Mouse (Mus musculus) embryonic fibroblast, embryonic 13.5 days (primary cell): ENCODE results near the gene Dnajb11.

Experiments used
- CTCF ChIP-seq: IDR thresholded peaks from 2 replicates; pipeline ENCODE4 v1.5.1; 2011; ENCODE audit warnings: mild to moderate bottlenecking, control low read depth, low read length, moderate library complexity, borderline replicate concordance; ENCODE audit not compliant: insufficient read depth
- POLR2A ChIP-seq: IDR thresholded peaks from 2 replicates; pipeline ENCODE4 v1.6.1; 2011; ENCODE audit warnings: low read depth, mild to moderate bottlenecking, control low read depth, low read length, moderate library complexity

- TF ChIP-seq CTCF, result no peak
- TF ChIP-seq POLR2A, result no peak
Observed at GRCm38 (mm10) chr16:22881487-22881886, 23.8 kb downstream of the Dnajb11 start.
